Mouse (Mus musculus) intestine, embryonic 14.5 days (tissue): ENCODE measurements around the gene Avpr1b. TPM values are rescaled to one million over a fixed set of nuclear protein-coding genes. Genes with fewer than 3 reads are reported as not detected.
A peak's percentile ranks its signal among the peaks of the same experiment; 100 is the strongest.
"Not testable (repeated sequence)": the region's sequence is repeated elsewhere in the genome, so short reads cannot be mapped to it uniquely, and the experiment has no call there.

ENCODE experiments used
- ATAC-seq: fragments of 200-750 bp; cut with Nextera tagmentation; replicated peaks from 2 replicates; pipeline ENCODE4 v1.8.0; 2017; ENCODE audit warnings: low read depth, moderate number of reproducible peaks, moderate TSS enrichment, moderate library complexity; ENCODE audit not compliant: low FRiP score, low TSS enrichment
- DNase-seq: peaks from one replicate; pipeline ENCODE4 v3.0.0-alpha.2; 2018; ENCODE audit warnings: low spot score
- H3K27ac ChIP-seq: fragments of 300-500 bp; sonication (generic); 2 replicates; pipeline ENCODE4 v1.5.1; 2014; ENCODE audit warnings: low read depth, mild to moderate bottlenecking, control low read depth
- H3K27me3 ChIP-seq: fragments of 300-500 bp; sonication (generic); replicated peaks from 2 replicates; pipeline ENCODE4 v1.6.1; 2014; ENCODE audit warnings: low read length, control low read depth; ENCODE audit not compliant: control insufficient read depth, insufficient read depth
- H3K36me3 ChIP-seq: fragments of 300-500 bp; sonication (generic); 2 replicates; pipeline ENCODE4 v1.6.1; 2014; ENCODE audit warnings: low read length, control low read depth; ENCODE audit not compliant: control insufficient read depth, insufficient read depth
- H3K4me1 ChIP-seq: fragments of 300-500 bp; sonication (generic); replicated peaks from 2 replicates; pipeline ENCODE4 v1.6.1; 2014; ENCODE audit warnings: low read length, control low read depth, mixed read lengths; ENCODE audit not compliant: control insufficient read depth, insufficient read depth
- H3K4me2 ChIP-seq: fragments of 300-500 bp; sonication (generic); 2 replicates; pipeline ENCODE4 v1.6.1; 2014; ENCODE audit warnings: low read length
- H3K4me3 ChIP-seq: fragments of 300-500 bp; sonication (generic); 2 replicates; pipeline ENCODE4 v1.5.1; 2014; ENCODE audit warnings: low read depth, low read length, control low read depth, mixed read lengths
- H3K9ac ChIP-seq: fragments of 300-500 bp; sonication (generic); 2 replicates; pipeline ENCODE4 v1.6.1; 2014; ENCODE audit warnings: mild to moderate bottlenecking, low read length
- H3K9me3 ChIP-seq: fragments of 300-500 bp; sonication (generic); 2 replicates; pipeline ENCODE4 v1.6.1; 2016; ENCODE audit warnings: low read length, control low read depth; ENCODE audit not compliant: control insufficient read depth
- WGBS: fragments of 180-500 bp; shearing (Covaris S2); extraction: QIAGEN DNeasy Blood & Tissue Kit; methylation state at CpG from one replicate; pipeline ENCODE4 v1.1.7; 2014; 5-methylcytosine and 5-hydroxymethylcytosine counted together
- polyA plus RNA-seq: library from polyadenylated mRNA; unstranded; fragments of >200 nt; fragmentation: Nextera tagmentation; extraction: Ambion mirVana; gene quantifications from 2 replicates; pipeline ENCODE4 v1.2.1, GENCODE M21; 2014

The Avpr1b gene
- polyA plus RNA-seq, result 0.04 TPM in 1 of 2 replicates, not detected in the other

DNA sequence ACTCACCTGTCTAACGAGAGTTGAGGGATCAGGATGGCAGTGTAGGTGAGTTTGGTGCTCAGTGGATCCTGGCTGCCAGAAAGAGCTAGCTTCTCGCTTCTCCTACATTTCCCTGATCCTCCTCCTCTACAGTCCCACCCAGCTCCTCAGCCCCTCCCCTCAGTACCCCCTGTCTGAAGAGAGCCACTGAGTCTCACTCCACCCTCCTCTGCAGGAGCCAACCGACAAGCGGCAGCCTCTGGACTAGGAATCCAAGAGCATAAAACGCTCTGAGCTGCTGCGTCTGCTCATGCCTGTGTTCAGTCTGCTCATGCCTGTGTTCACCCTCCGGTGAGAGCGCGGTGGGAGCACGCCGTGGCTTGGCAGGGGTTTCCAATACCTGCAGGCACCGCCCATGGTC, at the start of gene Avpr1b:
Gene Avpr1b (plus strand): TSS at position 335 of the 400 bp plus-strand sequence.
- Histone ChIP-seq H3K27me3 (peaks cover 19% of the 10 kb centered on the region; the same call in 1 of the 2 replicates), H3K9me3 (no peaks in the 10 kb centered on the region), H3K9ac (no peak within 1 kb of the TSS), H3K4me3 (no peak within 1 kb of the TSS), H3K4me2 (no peak within 1 kb of the TSS), H3K27ac (no peak within 1 kb of the TSS), H3K4me1 (no peaks in the 10 kb centered on the region), H3K36me3 (no peaks in the 10 kb centered on the region)
- DNase-seq (no peak), ATAC-seq (no peak)
- WGBS, result 24% methylated on average over 12 of the region's 12 CpGs

DNA sequence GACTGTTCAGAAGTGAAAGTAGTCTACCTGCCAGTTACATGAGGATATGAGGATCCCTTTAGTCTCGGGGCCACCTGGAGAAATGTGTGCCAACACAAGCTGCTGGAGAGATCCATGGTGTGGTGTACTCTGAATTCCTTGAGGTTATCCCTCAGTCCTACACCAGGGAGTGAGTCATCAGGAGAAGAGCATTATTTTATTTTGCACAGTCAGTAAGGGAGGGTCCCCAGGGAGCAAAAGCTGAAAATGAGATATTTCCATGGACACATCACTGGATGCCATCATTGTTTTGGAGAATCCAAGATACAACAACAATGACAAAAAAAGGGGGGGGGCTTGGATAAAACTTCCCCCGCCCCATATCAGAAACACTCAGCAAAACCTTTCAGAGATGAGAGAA, 47.1 kb upstream of the Avpr1b start:
- ATAC-seq, result no peak
- 90% methylated on average over 2 of the region's 2 CpGs for WGBS

DNA sequence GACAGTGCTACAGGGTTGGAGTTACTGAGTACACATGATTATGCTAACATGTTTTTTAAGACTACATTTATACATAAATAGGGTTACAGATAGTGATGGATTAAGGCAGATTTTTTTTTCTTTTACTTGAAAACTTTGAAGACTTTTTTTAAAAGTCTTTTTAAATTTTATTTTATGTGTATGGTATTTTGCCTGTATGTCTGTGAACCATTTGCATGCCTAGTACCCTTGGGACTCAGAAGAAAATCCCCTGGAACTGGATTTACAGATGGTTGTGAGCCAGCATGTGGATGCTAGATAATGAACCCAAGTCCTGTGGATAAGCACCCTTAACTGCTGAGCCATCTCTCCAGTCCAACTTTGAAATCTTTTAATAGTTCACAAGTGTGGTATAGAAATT, 45.6 kb upstream of the Avpr1b start:
- Histone ChIP-seq H3K4me3 (no peak overlapping the region), H3K9me3 (no peaks in the 10 kb centered on the region), H3K36me3 (no peaks in the 10 kb centered on the region), H3K9ac (no peak overlapping the region), H3K4me2 (no peak overlapping the region), H3K4me1 (no peaks in the 10 kb centered on the region; the same call in 1 of the 2 replicates), H3K27me3 (no peaks in the 10 kb centered on the region), H3K27ac (no peak overlapping the region)
- ATAC-seq (no peak), DNase-seq (no peak)

More for the DNA sequence above, 47.1 kb upstream of the Avpr1b start:
- H3K4me3 ChIP-seq, result no peak overlapping the region
- H3K4me2 ChIP-seq, result no peak overlapping the region
- no peak overlapping the region for H3K27ac ChIP-seq
- no peak for DNase-seq
- H3K9me3 ChIP-seq, result no peaks in the 10 kb centered on the region
- H3K36me3 ChIP-seq, result no peaks in the 10 kb centered on the region
- H3K27me3 ChIP-seq, result no peaks in the 10 kb centered on the region
- H3K4me1 ChIP-seq, result no peaks in the 10 kb centered on the region; the same call in 1 of the 2 replicates
- H3K9ac ChIP-seq, result no peak overlapping the region

- ATAC-seq (peak; percentile 87), DNase-seq (peak; percentile 75)
- Histone ChIP-seq H3K9ac (peak overlapping the region; percentile 8; the same call in 1 of the 2 replicates), H3K4me1 (no peaks in the 10 kb centered on the region), H3K4me2 (peak overlapping the region; percentile 26), H3K9me3 (no peaks in the 10 kb centered on the region), H3K27ac (no peak overlapping the region), H3K4me3 (no peak overlapping the region), H3K27me3 (no peaks in the 10 kb centered on the region), H3K36me3 (no peaks in the 10 kb centered on the region)
- WGBS, result 13% methylated on average over 13 of the region's 13 CpGs
Measured at GRCm38 (mm10) chr1:131555042-131555812, 43.8 kb upstream of the Avpr1b start.

DNA sequence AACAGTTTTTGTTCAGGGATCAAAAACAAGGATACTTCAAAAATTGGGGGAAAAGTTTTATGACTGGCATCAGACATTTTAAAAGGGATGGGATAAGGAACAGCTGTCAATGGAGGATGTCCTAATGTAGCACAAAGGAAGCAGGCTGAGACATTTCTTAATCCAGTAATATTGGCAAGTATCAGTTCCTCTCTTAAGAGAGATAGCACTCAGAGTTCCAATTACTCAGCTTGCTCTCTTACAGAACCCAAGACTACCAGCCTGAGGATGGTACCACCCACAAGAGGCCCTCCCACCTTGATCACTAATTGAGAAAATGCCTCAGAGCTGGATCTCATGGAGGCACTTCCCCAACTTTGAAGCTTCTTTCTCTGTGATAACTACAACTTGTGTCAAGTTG, 38.5 kb upstream of the Avpr1b start:
- ATAC-seq, result no peak
- H3K27me3 ChIP-seq, result no peaks in the 10 kb centered on the region
- no peaks in the 10 kb centered on the region for H3K36me3 ChIP-seq
- H3K4me1 ChIP-seq, result no peaks in the 10 kb centered on the region
- DNase-seq, result no peak
- no peaks in the 10 kb centered on the region for H3K9me3 ChIP-seq
- H3K27ac ChIP-seq, result no peak overlapping the region
- H3K9ac ChIP-seq, result no peak overlapping the region
- no peak overlapping the region for H3K4me2 ChIP-seq
- H3K4me3 ChIP-seq, result no peak overlapping the region

DNA sequence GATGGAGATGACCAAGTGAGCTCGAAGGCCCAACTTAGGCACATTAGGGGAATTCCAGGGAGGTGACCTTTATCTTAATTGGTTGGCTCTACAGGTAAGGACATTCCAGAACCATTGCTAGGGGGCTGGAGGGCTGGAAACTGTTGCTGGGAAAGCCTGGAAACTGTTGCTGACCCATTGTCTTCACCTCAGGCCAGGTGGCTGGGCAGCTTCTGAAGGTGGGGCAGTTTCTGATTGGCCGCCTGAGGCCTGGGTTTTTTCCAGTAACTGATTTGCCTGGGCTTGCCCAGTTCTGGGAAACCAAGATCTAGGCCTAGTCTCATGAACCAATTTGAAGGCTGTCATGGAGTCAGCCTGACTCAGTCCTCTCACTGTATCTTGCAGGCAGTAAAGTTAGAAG, 37.0 kb upstream of the Avpr1b start:
- Histone ChIP-seq H3K9me3 (no peaks in the 10 kb centered on the region), H3K27ac (no peak overlapping the region), H3K4me1 (no peaks in the 10 kb centered on the region), H3K9ac (no peak overlapping the region), H3K4me3 (no peak overlapping the region), H3K27me3 (no peaks in the 10 kb centered on the region), H3K36me3 (no peaks in the 10 kb centered on the region), H3K4me2 (no peak overlapping the region)
- DNase-seq (no peak), ATAC-seq (no peak)
- WGBS, result 88% methylated on average over 2 of the region's 2 CpGs

DNA sequence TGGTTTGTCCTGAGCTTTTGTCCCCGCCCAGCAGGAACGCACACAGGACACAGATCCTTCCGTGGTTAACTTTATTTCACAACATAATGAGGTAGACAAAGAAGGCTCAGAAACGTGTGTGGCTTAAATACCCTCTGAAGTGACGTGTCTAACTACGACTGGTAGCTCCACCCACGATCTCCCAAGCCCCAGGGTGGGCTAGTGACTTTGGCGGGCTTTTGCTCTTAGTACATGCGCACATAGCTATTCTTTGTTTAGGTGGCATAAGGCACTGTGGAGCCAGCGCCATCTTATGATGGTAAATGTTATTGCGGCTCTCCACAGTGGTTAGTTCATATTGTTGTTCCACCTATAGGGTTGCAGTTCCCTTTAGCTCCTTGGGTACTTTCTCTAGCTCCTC, 33.0 kb upstream of the Avpr1b start:
- H3K4me3 ChIP-seq, H3K4me1 ChIP-seq, DNase-seq, H3K9me3 ChIP-seq, H3K27me3 ChIP-seq, ATAC-seq, H3K9ac ChIP-seq, H3K27ac ChIP-seq, H3K4me2 ChIP-seq, H3K36me3 ChIP-seq: not testable (repeated sequence)
- 50% methylated on average over 11 of the region's 11 CpGs for WGBS

DNA sequence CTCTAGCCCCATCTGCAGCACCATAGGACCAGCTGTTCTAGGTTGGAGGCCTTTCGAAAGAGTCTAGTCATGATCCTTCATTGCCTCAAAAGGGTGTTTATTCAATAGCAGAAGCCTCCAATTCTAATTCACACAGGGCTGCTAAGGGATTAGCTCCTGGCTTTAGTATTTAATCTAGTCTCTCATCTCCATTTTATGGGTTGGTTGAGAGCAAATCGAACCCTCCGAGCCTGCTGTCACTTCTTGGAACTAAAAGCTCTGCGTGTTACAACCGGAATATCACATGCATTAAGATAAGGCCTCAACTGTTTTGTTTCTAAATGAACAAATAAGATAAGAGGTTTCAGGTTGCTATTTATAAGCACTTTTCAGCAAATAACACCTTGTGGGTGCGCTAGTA, 29.3 kb upstream of the Avpr1b start:
- H3K4me3 ChIP-seq, result no peak overlapping the region
- DNase-seq (no peak), ATAC-seq (no peak)
- no peaks in the 10 kb centered on the region for H3K36me3 ChIP-seq
- no peaks in the 10 kb centered on the region for H3K9me3 ChIP-seq
- WGBS, result 77% methylated on average over 6 of the region's 6 CpGs
- no peak overlapping the region for H3K27ac ChIP-seq
- no peak overlapping the region for H3K4me2 ChIP-seq
- H3K4me1 ChIP-seq, result no peaks in the 10 kb centered on the region
- H3K9ac ChIP-seq, result no peak overlapping the region
- no peaks in the 10 kb centered on the region for H3K27me3 ChIP-seq

DNA sequence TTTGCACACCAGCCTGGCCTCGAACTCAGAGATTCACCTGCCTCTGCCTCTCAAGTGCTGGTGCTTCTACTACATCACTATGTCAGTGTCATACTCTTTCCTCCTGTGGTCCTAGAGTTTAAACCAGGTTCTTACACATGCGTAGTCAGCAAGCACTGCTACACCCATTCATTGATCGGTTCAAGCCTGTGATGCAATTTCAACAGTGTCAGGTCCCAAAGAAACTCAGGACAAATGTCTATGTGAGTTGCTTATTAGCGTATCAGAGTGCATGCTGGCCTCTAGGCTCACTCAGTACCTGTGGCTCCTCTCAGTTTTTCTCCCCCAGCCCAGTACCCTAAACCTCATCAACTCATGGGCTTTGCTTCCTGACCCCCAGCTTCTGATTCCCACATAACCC, 28.6 kb upstream of the Avpr1b start:
- Histone ChIP-seq H3K4me1 (no peaks in the 10 kb centered on the region), H3K36me3 (no peaks in the 10 kb centered on the region), H3K9me3 (no peaks in the 10 kb centered on the region), H3K9ac (no peak overlapping the region), H3K4me3 (no peak overlapping the region), H3K27me3 (no peaks in the 10 kb centered on the region), H3K4me2 (no peak overlapping the region), H3K27ac (no peak overlapping the region)
- no peak for DNase-seq
- WGBS, result 86% methylated on average over 4 of the region's 4 CpGs
- ATAC-seq, result no peak
